Mouse (Mus musculus) spleen, postnatal 4 days (tissue): ENCODE measurements around the gene Itgb1bp1.
A peak's percentile ranks its signal among the peaks of the same experiment; 100 is the strongest.

Experiments used
- DNase-seq, 2 experiments: peaks; one replicate each; pipeline ENCODE4 v3.0.0; 2022; ENCODE audit warnings: low spot score in 2 of 2

Gene Itgb1bp1

DNA sequence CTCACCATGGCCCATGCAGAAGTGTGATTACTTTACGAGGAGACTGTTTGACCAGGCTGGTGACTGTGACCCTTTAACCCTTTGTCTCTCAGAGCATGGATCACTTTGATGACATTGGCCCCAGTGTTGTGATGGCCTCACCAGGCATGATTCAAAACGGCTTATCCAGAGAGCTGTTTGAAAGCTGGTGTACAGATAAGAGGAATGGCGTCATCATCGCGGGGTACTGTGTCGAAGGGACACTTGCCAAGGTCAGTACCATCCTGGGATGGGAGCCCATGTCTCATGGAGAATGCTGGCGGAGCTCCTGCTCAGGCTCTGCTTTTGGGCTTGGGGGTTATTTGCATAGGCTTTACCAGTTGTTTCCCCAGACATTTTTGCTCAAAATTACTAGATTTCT, 15.2 kb upstream of the Itgb1bp1 start:
- no peak for DNase-seq

DNA sequence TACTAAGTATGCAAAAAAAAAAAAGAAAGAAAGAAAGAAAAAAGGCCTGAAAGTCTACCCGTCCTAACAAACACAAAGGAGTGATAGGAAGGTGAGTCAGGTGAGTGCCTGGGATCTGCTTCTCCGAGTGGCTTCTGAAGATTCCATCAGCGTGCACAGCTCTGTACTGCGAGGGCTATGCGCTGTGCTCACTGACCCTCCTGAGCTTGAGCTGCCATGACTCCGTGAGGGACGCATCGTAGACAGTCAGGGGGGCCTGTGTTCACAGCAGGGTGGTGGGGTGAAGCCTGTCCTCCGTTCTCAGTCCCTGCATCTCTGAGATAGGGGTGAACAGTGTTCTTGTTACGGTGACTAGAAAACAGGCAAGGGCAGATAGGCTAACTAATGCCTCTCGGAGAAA, 12.8 kb upstream of the Itgb1bp1 start:
- DNase-seq: no peak

DNA sequence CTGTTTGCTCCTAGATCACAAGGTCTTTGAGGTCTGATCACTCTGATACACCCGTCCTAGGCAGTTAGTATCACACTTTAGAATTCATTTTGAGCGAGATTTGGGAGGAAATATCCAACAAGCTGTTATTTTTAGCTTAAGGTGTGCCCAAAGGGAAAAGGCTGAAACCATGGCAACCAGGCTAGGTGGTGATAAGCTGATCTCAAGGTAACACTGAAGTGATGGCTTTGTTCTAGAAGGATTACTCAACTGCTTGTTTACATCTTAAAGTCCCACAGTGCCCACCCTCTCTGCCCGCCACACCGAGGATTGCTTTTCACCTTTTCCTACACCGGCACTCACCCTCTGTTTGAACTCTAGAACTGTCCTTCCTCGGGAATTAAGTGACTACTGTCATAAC, 3.6 kb upstream of the Itgb1bp1 start:
- no peak for DNase-seq

DNA sequence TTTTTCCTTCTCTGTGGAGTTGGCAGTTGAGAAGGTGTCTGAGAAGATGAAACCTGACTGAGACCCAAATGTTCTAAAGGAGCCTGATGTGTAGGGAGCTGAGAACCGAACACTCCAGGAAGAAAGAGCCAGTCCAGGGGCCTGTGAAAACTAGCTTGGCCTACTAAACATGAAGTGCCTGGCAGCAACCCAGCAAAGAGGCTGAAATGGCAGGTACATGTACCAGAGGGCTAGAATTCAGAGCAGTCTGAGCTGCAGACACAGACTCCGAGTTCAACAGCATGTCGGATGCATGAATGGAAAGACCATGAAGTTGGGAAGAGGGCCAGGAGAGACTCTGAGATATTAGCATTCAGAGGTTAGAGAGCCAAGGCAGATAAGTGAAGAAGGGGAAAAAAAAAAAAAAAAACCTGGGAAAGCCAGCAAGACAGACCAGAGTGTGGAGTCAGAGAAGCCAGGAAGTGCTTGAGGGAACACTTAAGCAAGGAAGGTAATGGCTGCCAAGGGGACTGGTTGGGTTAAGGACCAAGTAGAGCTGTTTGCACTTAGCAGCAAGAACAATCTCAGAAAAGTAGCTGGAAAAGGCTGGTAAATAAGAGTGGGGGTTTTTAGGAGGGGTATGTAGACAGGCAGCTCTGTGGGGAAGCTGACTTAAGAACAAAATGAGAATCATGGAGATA, 2.8 kb upstream of the Itgb1bp1 start:
- no peak for DNase-seq

DNA sequence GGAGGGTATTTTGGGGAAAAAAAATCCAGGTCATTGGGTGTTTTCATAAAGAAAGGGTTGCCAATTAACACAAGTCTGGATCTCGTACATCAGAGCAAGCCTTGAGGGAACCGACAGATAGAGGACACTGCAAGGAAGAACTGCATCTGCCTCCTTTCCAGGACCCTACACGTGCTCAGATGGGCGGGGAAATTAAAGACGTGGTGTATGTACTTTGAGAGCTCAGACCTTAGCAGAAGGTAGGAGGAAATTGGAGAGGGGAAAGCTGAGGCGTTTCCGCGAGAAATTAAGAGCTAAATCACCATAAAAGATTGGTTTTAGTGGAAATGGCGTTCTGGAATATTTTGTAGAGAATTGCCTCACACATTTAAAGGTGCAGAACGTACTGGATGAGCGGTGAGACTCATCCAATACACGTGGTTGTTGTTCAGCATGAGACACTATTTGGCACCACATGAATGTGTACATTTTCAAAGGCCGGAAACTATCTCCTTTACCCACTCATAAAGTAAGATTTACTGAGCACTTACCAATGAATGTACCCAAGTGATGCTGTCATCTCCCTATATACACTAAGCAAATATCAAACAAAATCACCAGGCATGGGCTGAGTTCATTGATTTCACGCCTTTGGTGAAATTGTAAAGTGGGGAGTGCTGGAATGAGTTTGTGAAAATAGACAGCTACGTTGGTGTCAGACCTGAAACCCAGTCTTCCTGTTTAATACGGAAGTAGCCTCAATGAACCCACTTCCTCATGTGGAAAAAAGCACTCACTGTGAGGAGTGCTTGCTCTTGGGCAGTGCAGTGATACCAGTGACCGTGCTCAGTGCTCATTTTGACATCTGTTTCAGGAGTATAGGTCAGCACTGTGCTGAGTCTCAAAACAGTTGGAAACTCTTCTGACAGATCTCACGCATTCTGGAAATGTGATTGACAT, 897 bp upstream of the Itgb1bp1 start:
- DNase-seq: no peak

DNA sequence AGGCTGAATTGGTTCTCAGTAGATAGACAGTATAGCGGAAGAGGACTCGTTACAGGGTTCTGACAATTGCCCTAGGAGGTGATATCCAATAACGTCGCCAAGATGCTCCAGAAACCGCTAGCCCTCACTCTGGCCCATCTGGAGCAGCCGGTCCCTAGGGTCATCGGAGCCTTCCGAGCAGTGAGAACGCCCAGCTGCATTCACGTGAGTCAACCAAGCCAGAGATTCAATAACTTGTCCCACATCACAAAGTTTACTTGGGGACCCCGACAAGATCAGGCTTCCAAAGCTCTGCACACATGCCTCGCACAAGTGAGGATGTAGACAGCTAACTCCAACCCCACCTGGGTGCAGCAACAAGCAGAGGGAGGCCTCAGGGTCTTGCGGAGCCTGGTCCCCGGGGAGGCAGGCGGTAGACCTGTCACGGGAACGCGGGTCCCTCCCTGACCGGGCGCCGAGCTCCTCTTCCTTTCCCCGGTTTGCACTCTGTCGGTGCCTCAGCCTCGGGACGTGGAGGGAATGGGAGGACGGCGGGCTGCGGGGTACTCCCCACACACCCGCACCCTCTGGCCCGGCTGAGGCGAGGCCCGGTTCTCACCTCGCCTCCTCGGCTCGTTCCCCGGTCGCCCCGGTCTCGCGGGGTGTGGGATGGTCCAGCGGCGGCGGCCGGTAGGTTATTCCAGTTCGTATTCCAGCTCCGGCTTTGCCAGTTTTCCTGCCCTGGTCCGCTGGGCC, 409 bp downstream of the Itgb1bp1 start:
- no peak for DNase-seq

DNA sequence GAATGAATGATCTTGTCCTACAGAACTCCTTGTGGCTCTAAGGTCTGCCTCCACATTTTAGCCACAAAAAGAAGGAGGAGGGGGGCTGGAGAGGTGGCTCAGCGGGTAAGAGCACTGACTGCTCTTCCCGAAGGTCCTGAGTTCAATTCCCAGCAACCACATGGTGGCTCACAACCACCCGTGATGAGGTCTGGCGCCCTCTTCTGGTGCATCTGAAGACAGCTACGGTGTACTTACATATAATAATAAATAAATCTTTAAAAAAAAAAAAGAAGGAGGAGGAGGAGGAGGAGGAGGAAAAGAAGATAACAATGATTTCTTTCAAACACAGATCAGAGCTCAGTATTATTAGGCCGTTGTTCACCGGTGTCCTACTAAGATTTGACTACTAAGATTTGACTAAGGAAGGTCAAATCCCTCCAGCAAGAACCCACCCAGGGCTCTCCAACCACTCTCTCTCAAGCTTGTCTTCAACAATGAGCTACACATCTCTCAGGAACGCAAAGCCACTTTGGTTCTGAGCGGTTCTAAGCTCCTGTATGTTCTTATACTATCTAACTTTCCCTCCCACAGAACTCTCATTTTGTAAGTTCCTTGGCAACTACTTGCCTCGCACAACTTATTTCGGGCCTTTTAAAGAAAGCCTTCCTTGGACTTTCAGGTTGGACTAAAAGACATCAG, 1.2 kb downstream of the Itgb1bp1 start, which contains the start of gene Cpsf3:
TSS of gene Cpsf3 (plus strand) at position 631 of the 681 bp plus-strand sequence.
- no peak for DNase-seq

DNA sequence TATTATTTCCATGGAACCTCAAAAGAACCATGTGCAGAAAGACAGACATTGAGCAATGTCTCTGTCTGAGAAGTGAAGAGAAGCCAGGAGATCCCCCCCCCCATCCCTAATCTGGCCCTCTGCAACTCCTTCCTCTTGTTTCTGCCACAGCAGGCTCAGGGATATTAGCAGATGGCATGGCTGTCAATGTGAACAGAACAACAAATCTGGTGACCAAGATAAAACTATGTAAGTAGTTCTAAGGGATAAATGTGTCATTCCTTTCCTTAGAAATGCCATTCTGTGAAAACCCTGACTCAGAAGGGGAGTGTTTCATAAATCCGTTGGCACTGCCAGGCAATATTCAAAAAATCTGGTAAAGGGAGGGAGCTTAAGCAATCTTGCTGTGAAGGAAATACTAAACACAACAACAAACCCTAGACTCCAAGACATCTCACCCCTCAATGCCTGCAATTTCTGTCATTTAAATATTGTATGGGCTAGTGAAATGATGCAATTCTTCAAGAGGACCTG, 8.7 kb downstream of the Itgb1bp1 start:
- no peak for DNase-seq

DNA sequence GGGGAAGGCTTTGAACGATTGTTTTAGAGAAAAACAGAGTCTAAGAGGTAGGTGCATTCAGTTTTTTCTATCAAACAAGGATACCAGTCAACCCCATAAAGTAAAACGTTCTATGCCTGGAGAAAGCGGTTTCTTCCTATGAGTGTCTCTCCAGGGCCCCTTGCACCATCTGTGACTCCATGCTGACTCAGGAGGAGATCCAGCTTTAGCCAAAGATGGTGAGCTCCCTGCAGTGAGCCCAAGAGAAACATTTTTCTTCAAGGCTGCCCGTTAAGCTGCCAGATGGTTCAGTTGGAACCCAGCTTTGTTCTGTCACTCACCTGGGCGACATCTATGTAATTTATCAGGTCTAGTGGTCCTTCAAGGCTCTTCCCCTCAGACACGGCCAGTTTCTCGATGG, 11.6 kb downstream of the Itgb1bp1 start:
- no peak for DNase-seq

DNA sequence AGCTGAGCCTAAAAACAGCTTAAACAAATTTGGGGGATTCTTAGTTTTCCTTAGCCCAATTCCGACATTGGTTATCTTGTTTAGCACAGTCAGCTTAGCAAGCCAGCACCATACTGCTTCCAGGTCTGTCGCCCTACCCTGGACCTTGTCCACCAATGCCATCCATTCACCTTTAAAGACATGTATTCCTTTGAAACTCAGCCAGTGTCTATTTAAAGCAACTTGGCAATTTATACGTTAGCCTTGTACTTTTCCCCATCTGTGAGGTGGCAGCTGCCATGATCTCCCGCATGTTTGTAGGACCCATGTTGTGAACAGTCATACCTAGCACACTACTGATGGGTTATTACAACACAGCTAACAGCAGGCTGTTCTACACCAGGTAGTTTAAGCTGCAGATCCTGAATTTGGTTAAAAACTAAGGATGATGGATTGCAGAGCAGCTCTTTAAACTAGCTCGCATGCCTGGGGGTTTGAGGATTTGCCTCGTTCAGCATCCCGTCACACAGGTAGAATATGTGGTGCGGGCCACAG, 17.9 kb downstream of the Itgb1bp1 start:
- no peak for DNase-seq

DNA sequence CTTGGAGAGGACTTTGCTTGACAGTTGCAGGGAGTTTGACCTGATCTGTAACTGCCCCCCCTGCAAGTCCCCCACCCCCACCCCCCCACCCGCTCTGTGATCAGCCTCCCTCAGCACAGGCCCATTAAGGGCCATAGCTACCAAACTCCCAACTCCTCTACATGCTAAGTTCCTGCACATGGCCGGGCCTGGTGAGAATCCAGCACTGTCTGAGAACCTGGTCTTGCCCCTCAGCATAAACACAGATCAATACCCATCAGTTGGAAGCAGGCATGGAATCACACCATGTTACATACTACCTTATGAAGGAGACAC, 19.3 kb downstream of the Itgb1bp1 start:
- no peak for DNase-seq

DNA sequence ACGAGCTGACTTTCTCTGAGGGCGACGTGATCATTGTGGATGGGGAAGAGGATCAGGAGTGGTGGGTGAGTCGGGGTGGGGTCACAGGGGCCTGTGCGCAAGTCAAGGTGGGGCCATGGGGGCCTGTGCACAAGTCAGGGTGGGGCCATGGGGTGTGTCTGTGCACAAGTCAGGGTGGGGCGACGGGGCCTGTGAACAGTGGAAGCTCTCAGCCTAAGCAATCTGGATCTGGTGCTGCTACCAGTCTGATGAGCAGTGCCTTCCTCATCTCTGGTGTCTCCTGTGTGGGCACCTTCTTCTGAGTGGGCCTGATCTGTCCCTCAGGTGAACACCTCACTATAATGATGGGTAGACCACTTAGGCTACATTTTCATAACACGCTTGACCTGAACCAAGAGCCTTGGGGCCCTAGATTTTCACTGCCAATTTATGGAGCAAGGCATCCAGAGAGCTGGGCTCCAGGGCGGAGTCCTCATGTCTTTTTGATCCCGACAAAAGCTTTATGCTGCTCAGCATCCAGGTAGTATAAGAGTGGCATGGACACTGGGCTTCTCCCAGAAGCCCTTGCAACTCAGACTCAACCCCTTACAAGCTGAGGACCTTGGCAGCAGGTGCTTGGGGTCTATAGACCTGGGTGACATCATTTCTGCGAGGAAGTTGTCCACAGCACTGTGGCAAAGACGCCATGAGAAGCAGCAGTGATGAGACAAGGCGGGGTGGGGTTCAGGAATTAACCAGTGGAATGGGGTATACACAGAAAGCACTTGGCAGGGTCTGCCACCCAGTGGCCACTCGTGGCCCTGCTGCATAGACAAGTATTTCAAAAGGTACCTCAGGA, 19.9 kb downstream of the Itgb1bp1 start:
- peak in 1 of 2 experiments; percentile 26 for DNase-seq

DNA sequence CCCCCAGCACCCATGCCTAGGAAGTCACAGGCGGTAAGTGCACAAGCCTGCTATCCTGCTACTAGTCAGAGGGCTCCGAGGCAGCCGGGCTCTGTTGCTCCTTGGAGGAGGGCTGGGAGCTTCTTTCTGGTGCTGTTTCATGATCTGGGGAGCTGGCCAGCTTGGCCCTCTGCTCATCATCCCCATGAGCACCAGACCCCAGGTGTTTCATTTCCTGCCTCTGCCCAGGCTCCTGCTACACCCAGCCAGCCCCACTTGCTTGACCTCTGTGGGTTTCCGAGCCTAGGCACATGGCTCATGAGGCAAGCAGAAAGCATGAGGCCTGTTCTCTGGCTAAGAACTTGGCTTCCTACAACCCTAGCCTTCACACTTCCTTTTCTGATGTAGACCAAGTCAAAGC, 20.6 kb downstream of the Itgb1bp1 start:
- DNase-seq: no peak

DNA sequence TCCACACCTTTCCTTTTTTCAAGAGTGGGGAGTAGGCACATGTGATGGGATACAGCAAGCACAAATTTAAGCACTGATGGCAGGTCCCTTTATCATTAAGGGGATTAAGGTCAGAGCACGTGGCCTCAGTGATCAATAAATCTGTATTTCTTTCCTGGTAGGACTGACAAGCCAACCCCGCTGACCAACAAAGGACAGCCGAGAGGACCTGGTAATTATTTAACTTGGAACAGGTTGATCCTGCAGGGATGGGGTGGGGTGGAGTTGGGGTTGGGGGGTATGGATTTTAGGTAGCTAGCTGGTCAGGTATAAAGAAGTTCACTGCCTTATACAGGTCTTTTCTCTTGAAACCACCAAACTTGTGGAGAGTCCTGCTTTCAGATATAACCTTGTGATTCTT, 21.1 kb downstream of the Itgb1bp1 start:
- DNase-seq: no peak

DNA sequence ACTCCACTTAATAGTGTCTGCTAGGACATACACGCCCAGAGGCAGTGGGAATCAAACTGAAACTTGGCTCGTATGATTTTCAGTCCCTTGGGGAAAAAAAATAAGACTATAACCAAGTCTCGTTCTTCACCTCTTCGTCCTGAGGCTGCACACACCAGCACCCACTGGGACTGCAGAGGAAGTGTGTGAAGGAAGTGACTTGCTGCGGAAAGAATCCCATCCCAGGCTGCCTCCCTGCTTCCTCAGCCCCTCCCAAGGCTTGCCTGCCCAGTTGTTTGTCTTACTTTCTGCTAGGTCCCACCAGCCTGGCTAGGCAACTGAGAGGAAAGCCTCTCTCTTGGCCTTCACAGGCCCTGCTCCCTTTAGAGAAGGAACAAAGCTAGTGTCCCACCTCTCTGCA, 21.8 kb downstream of the Itgb1bp1 start:
- no peak for DNase-seq

DNA sequence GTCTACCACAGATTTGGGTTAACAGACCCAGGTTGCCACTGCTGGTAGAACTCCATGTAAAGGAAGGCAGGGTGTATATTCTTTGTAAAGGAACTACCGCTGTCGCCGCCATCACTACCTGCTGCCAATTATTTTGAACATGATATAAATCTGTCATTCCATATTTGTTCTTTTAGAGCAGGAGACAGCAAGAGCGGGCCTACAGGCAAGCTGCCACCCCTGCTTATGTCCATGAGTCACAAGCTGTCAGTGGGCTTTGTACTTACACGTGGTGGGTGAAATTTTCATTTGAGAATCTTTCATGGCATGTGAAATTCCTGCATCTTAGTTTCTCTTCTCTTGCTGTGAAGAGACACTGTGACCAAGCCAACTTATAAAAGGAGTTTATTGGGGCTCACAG, 22.8 kb downstream of the Itgb1bp1 start:
- no peak for DNase-seq

DNA sequence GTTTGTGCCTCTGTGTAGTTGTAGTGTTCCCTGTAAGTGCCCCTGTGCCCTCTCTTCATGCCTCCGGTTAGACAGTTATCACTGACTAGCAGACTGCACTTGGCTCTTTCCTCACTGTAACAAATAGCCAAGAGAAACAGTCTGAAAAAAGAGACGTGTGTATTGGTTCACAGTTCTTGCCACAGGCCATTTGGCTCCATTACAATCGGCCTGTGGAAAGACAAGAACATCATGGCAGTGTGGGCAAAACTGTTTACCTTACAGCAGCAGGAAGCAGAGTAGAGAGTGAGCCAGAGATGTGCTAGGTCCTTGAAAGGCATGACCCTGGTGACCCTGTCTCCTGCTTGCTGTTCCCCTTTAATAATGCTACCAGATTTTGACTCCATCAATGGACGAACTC, 24.6 kb downstream of the Itgb1bp1 start:
- no peak for DNase-seq

DNA sequence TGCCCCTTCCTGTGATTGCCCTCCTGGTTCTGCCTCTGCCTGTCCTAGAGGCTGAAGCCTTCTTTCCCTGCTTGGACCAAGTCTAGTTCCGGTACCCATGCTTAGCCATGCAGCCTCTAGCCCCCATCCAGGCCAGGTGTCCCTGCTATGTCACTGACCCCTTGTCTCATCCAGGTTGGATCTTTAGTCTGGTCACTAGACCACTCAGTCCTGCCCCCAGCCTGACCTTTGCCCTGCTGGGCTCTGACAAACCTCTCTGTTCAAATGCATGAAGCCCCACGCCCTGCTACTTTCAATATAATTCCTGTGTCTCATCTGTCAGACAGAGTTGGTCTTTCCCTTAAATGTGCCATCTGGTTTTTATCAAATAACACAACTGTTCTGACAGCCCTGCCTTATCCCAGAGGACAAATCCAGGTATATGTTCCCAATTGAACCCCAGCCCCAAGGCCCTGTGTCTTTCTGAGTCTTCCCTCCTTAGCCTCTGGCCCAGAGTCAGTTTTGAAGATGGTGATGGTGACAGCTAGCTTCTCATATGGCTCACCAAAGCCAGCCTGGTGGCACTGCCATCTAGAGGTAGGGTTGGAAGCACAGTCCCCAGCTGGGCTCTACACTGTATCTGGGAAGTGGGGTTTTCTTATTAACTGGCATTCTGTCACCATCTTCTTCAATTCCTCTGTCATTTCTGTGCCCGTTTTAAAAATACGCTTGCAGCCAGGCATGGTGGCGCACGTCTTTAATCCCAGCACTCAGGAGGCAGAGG, 25.4 kb downstream of the Itgb1bp1 start:
- no peak for DNase-seq

DNA sequence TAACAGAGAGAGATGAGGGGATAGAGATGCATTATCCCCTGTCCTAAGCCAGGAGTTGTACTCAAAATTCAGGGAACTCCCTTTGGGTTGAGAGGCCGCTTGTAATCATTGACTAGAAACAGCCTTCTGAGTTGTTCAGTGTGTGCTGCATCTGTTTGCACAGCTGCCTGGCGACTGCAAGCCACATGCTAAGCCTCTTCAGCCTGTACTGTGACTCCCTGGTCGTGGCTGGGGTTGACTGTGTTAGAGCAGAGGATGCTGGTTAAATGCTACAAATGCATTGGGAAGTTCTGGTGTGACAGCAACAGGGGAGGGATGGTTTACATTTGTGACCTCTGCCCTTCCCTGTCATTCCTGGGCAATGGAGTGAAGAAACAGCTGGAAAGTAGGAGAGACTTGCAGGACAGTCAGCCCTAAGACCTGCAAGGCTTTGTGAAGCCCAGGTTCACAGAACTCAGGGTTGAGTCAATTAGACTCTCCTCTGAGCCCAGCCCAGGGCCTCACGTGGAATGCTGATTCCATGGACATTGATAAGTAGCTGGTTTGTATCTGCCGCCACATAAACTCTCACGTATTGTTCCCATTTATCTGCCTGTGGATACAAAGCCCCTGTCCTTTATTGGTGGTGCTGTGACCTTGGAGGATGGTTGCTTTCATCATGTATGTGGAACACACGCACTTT, 38.2 kb downstream of the Itgb1bp1 start:
- DNase-seq: no peak
